Mouse (Mus musculus) macrophage (primary cell): ENCODE measurements around the gene Lsp1. TPM values are rescaled to one million over a fixed set of nuclear protein-coding genes. Genes with fewer than 3 reads are reported as not detected.

Source experiments
- H3K27ac ChIP-seq: fragments of 350-480 bp; formaldehyde crosslinking; 2 replicates; pipeline ENCODE4 v1.9.0; 2021
- H3K36me3 ChIP-seq: fragments of 350-480 bp; formaldehyde crosslinking; 2 replicates; pipeline ENCODE4 v1.9.0; 2021; ENCODE audit errors: inconsistent target
- H3K4me3 ChIP-seq: fragments of 350-480 bp; formaldehyde crosslinking; 2 replicates; pipeline ENCODE4 v1.9.0; 2021; ENCODE audit errors: inconsistent target
- H3K79me2 ChIP-seq: fragments of 350-480 bp; formaldehyde crosslinking; 2 replicates; pipeline ENCODE4 v1.9.0; 2021; ENCODE audit errors: inconsistent target
- WGBS: methylation state at CpG from one replicate; pipeline ENCODE4 v1.1.7; 2026; ENCODE audit warnings: inconsistent platforms; ENCODE audit not compliant: missing documents; 5-methylcytosine and 5-hydroxymethylcytosine counted together
- polyA plus RNA-seq: library from polyadenylated mRNA; stranded (reverse); fragments of 250-400 nt; gene quantifications from 3 replicates; pipeline ENCODE4 v1.2.4, GENCODE M21; 2018; ENCODE audit warnings: inconsistent platforms
- total RNA-seq, 78 experiments: library from RNA; depleted of rRNA; stranded (reverse); fragments of 250-400 nt; gene quantifications; 1 replicate in 9 of 78; 2 replicates in 24 of 78; 3 replicates in 43 of 78; 4 replicates in 2 of 78; pipeline ENCODE4 v1.2.4; 2018; ENCODE audit warnings: inconsistent platforms in 56 of 78

The Lsp1 gene
- total RNA-seq (2018; cell fraction: chromatin; rRNA removed) = 10 to 100 TPM in 24 of 26 experiments, 1 to 10 TPM in 2; 7.9 to 51.4 (median 34.9) TPM
- 100 to 1,000 TPM in 12 of 26 experiments, 10 to 100 TPM in 14; 29.4 to 203 (median 91.2) TPM for total RNA-seq (2018; cell fraction: cytosol; rRNA removed)
- 100 to 1,000 TPM in 2 of 26 experiments, 10 to 100 TPM in 24; 17.9 to 115 (median 43.2) TPM for total RNA-seq (2018; cell fraction: nucleus; rRNA removed)
- polyA plus RNA-seq = 30.8 to 130 TPM (median 114 TPM) in 3 replicates

DNA sequence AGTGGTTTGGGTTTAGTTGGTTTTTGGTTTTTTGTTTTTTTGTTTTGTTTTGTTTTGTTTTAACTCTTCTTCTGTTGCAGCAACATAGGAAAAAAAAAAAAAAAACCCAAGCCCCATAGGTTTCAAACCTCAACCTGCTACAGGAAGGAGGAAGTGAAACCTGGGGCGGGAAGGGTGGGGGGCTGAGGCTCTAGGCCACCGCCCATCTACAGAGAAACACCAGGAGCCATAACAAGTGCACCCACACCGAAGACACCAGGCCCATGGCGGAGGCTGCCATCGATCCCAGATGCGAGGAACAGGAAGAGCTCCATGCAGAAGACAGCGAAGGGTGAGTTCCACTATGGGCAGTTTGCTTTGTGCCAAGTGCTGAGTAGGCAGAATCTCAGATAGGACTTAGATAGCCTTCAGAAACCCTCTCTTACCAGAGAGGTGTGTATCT, at the start of gene Lsp1:
TSS of gene Lsp1 (plus strand) at position 174 of the 442 bp plus-strand sequence.
- no peaks in the 10 kb centered on the region for H3K36me3 ChIP-seq
- peaks cover 50% of the 10 kb centered on the region for H3K79me2 ChIP-seq
- WGBS = 10% methylated on average over 7 of the region's 7 CpGs
- peak within 1 kb of the TSS; percentile 48 for H3K4me3 ChIP-seq
- peak within 1 kb of the TSS; percentile 93 for H3K27ac ChIP-seq

DNA sequence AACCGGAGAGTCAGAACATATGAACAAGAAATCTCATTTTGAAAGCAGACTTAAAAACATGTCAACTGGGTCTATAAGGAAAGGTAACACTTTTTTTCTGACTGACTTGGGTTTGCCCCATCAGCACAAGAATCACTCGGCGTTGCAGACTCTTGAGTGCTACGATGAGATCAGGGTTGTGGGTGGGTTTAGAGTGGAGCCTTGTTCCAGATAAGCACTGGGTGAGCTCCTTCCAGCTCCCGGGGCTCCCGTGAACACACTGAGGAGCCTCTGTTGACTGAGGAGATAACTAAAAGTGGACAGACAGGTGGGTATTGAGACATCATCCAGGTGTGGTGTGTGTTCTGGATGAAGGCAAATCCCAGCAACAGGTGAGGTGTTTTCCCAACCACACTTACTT, 47.3 kb upstream of the Lsp1 start:
- Histone ChIP-seq H3K27ac (no peak overlapping the region), H3K79me2 (no peaks in the 10 kb centered on the region; the same call in 1 of the 2 replicates), H3K4me3 (no peak overlapping the region), H3K36me3 (no peaks in the 10 kb centered on the region)
- 93% methylated on average over 6 of the region's 6 CpGs for WGBS

DNA sequence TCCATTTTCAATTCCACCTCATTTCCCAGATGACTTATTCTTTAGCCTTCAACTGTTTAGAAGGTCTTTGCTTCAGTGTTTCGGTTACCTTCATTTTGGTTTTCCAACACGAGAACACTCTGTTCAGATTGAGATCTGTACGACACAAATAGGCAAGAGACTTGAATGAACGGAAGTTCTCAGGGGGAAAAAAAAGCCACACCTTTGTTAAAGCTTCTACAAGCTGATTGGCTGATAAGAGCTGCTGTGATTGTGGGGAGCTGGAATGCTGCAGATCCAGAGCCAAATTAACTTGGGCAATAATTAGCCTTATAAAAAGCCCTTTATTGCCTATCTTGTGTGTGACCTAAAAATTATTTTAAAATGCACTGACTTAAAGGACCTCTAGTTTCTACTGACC, 45.3 kb upstream of the Lsp1 start:
- no peaks in the 10 kb centered on the region for H3K36me3 ChIP-seq
- no peaks in the 10 kb centered on the region for H3K79me2 ChIP-seq
- no peak overlapping the region for H3K4me3 ChIP-seq
- 88% methylated on average over 4 of the region's 4 CpGs for WGBS
- no peak overlapping the region for H3K27ac ChIP-seq

DNA sequence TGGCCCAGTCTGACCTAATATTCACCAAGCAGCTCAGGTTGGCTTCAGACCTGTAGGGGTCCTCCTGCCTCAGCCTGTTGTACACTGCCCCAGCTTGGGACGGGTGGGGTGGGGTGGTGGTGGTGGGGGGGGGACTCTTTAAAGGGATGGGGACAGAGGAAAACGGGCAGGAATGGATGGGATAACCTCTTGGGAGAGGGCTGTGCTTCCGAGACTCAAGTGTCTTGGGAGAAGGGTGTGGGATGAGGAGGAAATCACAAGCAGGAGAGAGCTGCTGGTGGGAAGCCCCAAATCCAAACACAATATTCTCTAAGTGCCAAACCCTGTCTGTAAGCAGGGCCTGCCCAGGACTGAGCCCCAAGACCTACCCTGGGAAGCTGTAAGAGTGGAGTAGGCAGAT, 44.4 kb upstream of the Lsp1 start:
- no peak overlapping the region for H3K27ac ChIP-seq
- H3K79me2 ChIP-seq = no peaks in the 10 kb centered on the region
- H3K36me3 ChIP-seq = no peaks in the 10 kb centered on the region
- no peak overlapping the region for H3K4me3 ChIP-seq
- 97% methylated on average over 3 of the region's 3 CpGs for WGBS

DNA sequence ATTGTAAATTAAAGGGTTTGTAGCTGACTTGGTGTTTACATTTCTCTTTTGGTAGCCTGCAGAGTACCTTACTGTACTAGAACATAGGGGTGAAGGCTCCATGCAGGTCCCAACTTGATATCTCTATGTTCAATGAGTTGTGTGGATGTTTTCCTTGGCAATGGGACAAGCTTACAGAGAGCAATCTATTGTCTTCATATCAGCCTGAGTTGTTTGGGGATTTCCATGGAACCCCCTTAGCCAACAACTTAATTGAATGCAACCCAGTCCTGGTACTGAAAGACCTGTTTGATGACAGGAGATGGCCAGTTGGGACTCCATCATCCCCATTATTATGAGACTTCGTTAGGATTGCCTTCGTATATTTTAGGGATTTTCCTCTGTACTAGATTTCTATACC, 42.6 kb upstream of the Lsp1 start:
- Histone ChIP-seq H3K4me3 (no peak overlapping the region), H3K79me2 (no peaks in the 10 kb centered on the region), H3K36me3 (no peaks in the 10 kb centered on the region), H3K27ac (no peak overlapping the region)
- 90% methylated on average over 2 of the region's 2 CpGs for WGBS

DNA sequence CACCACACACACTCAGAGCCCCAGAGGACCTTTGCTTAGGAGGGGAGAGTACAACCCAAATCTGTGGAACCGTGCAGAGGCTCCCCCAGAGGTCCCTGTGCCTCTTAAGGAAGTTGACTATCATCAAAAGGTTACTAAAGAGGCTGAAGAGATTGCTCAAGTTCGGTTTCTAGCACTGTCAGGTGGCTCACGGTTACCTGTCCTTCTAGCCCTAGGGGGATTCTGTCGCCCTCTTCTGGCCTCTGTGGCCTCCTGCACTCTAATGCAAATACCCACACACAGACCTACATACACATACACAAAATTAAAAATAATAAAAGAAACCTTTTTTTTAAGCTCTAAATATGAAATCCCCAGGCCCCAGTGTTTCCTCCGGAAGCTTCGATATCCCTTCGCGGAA, 41.9 kb upstream of the Lsp1 start:
- Histone ChIP-seq H3K4me3 (no peak overlapping the region), H3K79me2 (no peaks in the 10 kb centered on the region), H3K27ac (no peak overlapping the region), H3K36me3 (no peaks in the 10 kb centered on the region)
- WGBS = 97% methylated on average over 8 of the region's 8 CpGs

DNA sequence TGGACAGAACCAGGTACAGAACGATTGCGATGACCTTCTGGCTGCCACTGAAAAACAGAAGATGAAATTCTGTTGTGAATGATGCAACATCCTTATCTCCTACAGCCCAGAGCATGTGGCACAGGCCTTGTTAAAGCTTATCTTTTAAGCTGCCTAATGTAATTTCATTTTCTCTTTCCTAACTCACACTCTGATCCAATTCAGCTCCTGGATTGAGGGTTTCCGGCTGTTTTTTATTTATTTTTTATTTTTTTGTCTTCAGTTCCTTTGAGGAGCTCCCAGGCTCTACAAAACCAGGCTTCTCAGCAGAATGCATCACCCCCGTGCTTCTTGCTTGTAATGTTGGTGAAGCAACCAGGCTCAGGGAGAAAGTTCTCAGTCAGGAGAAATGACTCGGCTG, 40.7 kb upstream of the Lsp1 start:
- Histone ChIP-seq H3K79me2 (no peaks in the 10 kb centered on the region), H3K27ac (no peak overlapping the region), H3K36me3 (no peaks in the 10 kb centered on the region), H3K4me3 (no peak overlapping the region)
- 55% methylated on average over 5 of the region's 5 CpGs for WGBS

DNA sequence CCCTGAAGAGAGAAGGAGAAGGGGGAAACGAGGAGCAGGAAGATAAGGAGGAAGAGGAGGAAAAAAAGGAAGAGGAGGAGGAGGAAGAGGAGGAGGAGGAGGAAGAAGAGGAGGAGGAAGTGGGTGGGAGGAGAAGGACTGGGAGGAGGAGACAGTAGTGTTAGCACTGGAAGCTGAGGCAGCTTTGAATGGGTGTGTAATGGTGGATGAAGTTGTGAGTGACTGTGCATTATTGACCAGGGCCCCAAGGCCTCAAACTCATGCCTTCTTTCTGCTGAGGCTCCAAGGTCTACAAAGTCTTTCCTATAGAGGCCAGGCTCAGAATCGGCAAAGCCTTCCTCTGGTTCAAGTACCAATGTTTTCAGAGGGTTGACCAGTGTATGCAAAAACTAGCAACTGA, 38.8 kb upstream of the Lsp1 start:
- 52% methylated on average over 2 of the region's 2 CpGs for WGBS
- peak overlapping the region; percentile 35 for H3K27ac ChIP-seq
- H3K79me2 ChIP-seq = no peaks in the 10 kb centered on the region
- no peaks in the 10 kb centered on the region for H3K36me3 ChIP-seq
- no peak overlapping the region for H3K4me3 ChIP-seq

DNA sequence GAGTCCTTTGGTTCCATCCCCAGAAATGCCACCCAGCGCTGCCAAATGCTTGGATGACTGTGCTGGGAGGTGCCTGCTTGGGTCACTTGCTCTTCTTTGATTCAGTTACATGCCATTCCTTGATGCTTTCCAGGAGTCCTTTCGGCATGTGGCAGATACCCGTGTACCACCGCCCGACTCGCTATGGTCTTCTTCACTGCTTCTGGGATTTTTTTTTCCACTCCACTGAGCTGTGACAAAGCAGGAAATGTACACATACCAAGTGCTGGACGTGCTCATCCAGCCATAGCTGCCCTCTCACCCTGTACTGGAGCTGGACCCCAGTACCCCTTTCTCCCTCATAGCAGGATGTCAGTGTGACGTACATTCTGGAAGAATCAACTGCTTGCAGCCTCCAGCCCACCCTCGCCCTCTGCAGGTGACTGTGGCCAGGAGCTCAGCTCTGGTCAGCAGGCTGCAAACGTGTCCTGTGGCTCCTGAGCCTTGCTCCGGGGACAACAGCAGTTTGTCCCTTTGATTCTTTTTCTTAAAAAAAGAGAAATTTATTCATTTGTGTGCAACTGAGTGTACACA, 34.9 kb upstream of the Lsp1 start:
- Histone ChIP-seq H3K27ac (no peak overlapping the region), H3K4me3 (no peak overlapping the region), H3K36me3 (no peaks in the 10 kb centered on the region), H3K79me2 (no peaks in the 10 kb centered on the region)
- WGBS = 90% methylated on average over 11 of the region's 11 CpGs

DNA sequence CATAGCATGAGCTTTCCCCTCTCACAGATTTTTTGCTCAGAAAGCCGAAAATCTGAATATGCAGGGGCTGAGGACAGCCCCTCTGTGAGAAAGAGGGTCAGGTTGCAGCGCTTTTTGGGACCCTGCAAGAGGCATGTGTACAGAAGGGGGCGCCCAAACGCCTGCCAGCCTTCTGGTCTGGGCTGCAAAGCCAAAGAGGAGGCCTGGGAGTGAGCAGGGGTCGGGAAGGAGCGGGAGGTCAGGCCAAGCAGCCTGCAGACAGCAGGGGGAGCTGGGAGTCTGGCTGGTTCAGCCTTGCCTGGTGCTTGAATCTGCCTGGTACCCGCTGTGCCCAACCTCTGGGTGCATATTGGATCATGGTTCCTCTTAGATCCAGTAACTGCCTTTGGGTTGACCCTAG, 32.4 kb upstream of the Lsp1 start:
- no peak overlapping the region for H3K4me3 ChIP-seq
- no peaks in the 10 kb centered on the region for H3K79me2 ChIP-seq
- WGBS = 58% methylated on average over 7 of the region's 7 CpGs
- no peak overlapping the region for H3K27ac ChIP-seq
- no peaks in the 10 kb centered on the region for H3K36me3 ChIP-seq

DNA sequence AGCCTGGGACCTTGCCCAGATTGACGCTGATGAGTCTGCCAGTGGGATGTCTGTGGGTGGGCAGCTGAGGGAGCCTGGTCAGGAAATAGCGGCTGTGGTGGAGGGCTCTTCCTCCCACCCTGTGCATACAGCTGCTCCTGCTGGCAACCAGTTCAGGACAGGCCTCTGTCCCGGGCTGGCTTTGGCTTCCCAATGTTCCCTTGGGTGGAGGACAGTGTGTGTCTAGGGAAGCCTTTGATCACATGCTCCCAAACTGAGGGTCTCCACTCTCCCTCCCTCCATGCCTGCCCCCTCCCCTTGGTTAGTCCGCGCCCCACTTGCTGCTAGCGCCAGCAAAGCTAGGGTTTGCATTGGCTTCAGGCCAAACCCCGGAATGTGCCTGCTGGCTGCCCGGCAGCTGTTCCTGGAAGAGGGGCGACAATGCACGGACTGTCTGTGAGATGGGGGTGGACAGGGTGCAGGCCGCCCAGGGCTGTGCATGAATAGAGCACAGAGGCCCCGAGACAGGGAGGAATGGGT, 30.4 kb upstream of the Lsp1 start:
- 71% methylated on average over 11 of the region's 12 CpGs for whole genome bisulfite sequencing
- Histone ChIP-seq H3K4me3 (no peak overlapping the region), H3K79me2 (no peaks in the 10 kb centered on the region)

DNA sequence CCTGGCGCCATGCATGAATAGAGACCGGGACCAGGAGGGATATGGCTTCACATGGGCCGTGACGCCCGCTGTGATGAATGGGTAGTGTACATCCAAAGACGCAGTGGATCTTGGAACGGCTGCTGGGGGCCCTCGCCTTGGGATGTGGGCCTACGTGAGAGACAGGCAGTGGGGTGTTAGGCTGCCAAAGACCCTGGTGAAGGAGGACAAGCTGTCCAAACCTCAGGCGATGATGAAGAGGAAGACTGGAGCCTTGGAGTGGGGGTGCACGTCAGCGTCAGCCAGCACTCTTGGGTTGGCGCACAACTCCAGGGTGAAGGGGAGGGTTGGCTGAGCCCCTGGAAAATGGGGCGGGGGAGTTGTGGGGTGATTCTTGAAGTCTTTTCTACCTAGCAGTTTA, 29.5 kb upstream of the Lsp1 start:
- 94% methylated on average over 10 of the region's 14 CpGs for WGBS
- no peaks in the 10 kb centered on the region for H3K36me3 ChIP-seq
- H3K27ac ChIP-seq = no peak overlapping the region
- H3K79me2 ChIP-seq = no peaks in the 10 kb centered on the region
- no peak overlapping the region for H3K4me3 ChIP-seq

More for the DNA sequence above, 30.4 kb upstream of the Lsp1 start:
- no peaks in the 10 kb centered on the region for H3K36me3 ChIP-seq
- H3K27ac ChIP-seq = no peak overlapping the region

DNA sequence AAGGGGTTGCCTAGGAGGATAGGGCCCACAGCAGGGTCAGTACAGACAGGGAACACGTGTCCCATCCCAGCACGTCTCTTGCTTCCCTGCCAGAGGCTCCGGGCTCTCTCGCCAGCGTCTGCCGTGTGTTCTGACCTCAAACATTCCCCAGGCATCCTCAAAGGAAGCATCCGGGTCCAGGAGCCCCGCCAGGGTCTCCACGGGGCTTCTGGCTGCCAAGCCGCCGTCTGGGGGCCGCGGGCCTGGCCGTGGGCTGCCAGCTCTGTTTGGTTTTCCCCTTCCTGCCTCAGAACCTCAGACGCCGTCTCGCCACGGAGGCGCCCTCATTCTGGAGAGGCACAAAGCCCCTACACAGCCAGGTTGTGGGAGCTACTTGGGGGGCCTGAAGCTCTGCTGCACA, 27.0 kb upstream of the Lsp1 start:
- Histone ChIP-seq H3K79me2 (no peaks in the 10 kb centered on the region), H3K36me3 (no peaks in the 10 kb centered on the region), H3K4me3 (no peak overlapping the region), H3K27ac (no peak overlapping the region)
- 42% methylated on average over 19 of the region's 19 CpGs for WGBS

DNA sequence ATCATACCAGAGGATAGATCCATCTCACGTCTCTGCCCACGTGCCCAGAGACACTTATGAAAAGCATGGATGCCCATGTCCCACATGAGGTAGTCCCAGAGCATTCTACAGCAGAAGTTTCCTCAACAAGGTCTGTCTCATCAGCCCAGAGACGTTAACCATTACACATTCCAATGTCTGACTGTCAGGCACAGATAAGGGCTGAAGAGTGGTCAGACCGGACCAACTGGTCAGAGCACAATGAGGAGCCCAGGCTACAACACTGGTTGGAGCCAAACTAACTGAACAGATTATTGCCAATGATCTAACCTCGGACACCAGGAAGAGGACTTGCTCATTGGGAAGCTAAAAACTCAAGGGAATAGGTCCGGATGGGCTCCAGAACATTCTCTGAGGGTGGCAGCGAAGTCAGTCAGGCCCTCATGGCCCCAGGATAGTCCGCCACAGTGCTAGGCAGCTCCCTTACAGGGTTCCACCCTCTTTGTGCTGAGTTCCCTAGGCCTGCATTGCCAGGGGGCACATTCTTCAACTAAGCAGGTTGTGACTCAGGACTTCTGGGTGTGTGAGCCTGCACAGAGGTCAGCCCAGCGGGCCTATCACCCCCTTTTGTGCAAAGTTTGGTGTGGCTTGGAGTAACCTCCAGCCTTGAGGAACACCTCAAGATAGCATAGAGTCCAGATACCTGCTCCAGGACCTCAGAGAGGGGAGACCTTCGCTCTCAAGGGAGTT, 26.3 kb upstream of the Lsp1 start, which contains the start of gene Syt8:
TSS of gene Syt8 (plus strand) at position 714 of the 729 bp plus-strand sequence.
- no peaks in the 10 kb centered on the region for H3K36me3 ChIP-seq
- H3K79me2 ChIP-seq = no peaks in the 10 kb centered on the region
- 91% methylated on average over 10 of the region's 10 CpGs for WGBS
- no peak within 1 kb of the TSS for H3K27ac ChIP-seq
- no peak within 1 kb of the TSS for H3K4me3 ChIP-seq

DNA sequence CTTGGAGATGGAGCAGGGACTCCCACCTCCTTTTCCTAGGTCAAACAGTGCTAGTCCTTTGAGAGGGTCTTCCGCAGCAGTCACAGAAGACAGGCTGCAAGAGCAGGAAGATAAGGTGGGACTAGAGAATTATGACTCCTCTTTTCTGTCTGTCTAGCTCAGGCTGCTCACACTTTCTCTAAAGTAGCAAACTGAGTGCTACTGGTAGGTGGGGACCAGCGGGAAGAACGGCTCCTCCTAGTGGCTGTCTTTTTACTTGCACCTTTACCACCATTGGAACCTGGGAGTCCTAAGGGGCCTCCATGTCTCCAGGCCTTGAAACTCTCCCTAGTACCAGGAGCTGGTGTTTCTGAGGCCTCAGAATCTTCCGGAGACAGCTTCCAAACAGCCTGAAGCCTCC, 25.1 kb upstream of the Lsp1 start:
- WGBS = 30% methylated on average over 4 of the region's 4 CpGs
- H3K27ac ChIP-seq = no peak overlapping the region
- H3K4me3 ChIP-seq = no peak overlapping the region
- H3K36me3 ChIP-seq = no peaks in the 10 kb centered on the region
- H3K79me2 ChIP-seq = no peaks in the 10 kb centered on the region
